Mouse (Mus musculus) left cerebral cortex, adult 2 months (tissue): Measurements from ENCODE around the gene Cyp8b1. TPM values are rescaled to one million over a fixed set of nuclear protein-coding genes. Genes with fewer than 3 reads are reported as not detected.

Experiments
- DNase-seq, 2 experiments: peaks; one replicate each; pipeline ENCODE4 v3.0.0; 2021 to 2022; ENCODE audit warnings: low spot score in 2 of 2, mixed read lengths in 1 of 2; ENCODE audit errors: extremely low spot score in 1 of 2
- H3K27ac ChIP-seq: fragments of 200-600 bp; 2 replicates; pipeline ENCODE4 v1.8.1; 2022
- H3K4me3 ChIP-seq: fragments of 200-600 bp; 2 replicates; pipeline ENCODE4 v1.8.1; 2022
- CTCF ChIP-seq: fragments of 200-600 bp; IDR thresholded peaks from 2 replicates; pipeline ENCODE4 v1.8.1; 2022; ENCODE audit warnings: antibody characterized with exemption, mild to moderate bottlenecking, moderate library complexity
- intact Hi-C: fragments of 180-260 bp; cut with DNase I; formaldehyde crosslinking; loops from one replicate; pipeline ENCODE4 v1.15.1; 2025
- long read RNA-seq, 2 experiments: library from polyadenylated mRNA; stranded (forward); transcript quantifications; one replicate each; pipeline ENCODE4 v2.0.0; 2021; ENCODE audit warnings: borderline mapping rate in 2 of 2
- total RNA-seq, 2 experiments: library from RNA; stranded (reverse); gene quantifications; 2 replicates each; pipeline ENCODE4 v1.2.3; 2021

Cyp8b1 gene
- total RNA-seq = not detected
- long read RNA-seq, experiment 1 = 0 reads
- long read RNA-seq, experiment 2 = 0 reads

DNA sequence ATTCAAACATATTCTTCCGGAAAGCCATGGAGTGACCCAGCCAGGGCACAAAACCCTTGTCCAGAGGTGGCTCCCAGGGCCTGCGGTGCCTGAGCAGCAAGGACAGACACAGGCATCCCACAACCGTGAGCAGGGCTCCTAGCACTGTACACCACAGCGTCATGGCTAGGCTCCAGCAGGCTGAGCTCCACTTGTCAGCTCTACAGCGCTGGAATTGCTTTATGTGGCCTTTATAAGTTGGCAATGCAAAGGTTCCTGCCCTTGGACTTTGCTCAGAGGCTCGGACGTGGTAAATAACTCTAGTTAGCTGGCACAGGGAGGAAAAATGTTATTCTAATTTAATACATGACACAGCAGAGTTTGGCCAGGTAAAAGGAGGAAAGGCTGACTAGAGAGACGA is at the start of gene Cyp8b1:
TSS of gene Cyp8b1 (minus strand) at position 204 of the 400 bp plus-strand sequence.
- intact Hi-C loops = no loop called here
- no peak for DNase-seq
- no peak within 1 kb of the TSS for H3K4me3 ChIP-seq
- TF ChIP-seq CTCF = no peak
- H3K27ac ChIP-seq = no peak within 1 kb of the TSS

DNA sequence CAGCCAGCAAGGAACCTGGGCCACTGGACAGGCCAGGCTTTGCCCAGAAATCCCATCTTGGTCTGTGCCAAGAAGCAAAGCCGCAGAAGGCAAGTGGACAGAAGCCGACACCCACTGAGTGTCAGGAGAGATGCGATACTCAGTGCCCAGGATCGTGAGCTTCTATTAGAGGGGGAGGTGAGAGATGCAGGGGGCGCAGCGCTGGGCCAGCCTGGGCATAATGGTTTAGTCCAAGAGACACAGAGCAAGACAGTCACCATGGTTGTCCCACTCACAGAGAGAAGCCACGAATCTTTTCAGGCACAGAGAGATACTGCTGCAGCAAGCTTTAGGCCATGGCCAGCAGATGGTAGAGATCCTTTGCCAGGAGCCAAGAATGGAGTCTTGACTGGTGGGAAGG is 48.8 kb upstream of the Cyp8b1 start:
- DNase-seq = no peak
- no peak overlapping the region for H3K4me3 ChIP-seq
- intact Hi-C loops = no loop called here
- no peak for TF ChIP-seq CTCF
- H3K27ac ChIP-seq = no peak overlapping the region

DNA sequence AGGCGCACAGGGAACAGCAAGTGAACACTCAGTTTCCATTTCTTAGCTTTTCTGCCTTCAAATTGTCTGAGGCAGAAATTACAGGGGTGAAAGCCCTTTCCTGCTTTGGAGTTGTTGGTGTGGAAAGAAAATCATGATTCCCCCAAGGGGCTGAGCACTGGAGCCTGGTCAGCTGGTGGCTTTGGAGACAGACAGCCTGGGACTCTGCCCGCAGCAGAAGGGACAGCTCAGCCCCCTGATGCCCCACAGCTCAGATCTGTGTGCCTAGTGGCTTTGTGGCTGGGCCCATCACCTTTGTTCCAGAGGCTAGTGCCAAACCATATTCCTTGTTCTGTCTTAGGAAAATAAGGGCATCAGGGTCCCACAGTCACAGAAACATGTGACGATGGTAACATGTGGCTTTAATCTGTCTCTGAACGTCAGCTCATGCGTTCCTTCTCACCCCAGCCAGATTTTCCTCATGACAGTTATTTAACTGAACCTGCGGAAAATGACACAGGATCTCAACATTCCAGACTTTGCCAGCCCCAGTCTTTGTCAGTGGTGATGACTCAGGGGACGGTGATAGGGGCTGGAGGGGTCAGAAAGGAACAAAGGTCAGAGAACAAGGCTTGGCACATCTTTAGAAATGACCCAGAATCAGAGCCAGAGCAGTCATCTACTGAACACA is 44.0 kb upstream of the Cyp8b1 start:
- no peak for DNase-seq
- no peak for TF ChIP-seq CTCF
- H3K4me3 ChIP-seq = no peak overlapping the region
- intact Hi-C loops = no loop called here
- H3K27ac ChIP-seq = no peak overlapping the region

DNA sequence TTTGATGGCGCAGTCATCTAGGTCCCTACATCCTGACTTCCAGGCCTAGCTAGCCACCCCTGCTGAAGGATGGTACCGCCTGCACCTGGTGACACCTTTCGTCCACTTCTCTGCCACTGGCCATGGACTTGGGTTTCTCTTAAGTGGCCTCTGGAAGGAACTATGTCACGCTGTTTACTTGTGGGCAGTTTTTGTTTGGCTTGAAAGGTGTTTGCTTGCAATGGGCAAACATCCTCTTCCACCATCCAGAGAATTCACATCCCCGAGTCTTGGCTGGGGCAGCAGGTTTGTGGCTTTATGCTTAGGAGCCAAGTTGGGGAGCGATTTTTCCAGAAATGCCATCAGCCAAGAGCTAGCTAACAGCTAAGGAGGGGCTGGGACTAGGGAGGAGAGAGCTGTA is 36.5 kb upstream of the Cyp8b1 start:
- TF ChIP-seq CTCF = no peak
- Histone ChIP-seq H3K4me3 (no peak overlapping the region), H3K27ac (no peak overlapping the region)
- DNase-seq = no peak
- intact Hi-C loops = no loop called here

DNA sequence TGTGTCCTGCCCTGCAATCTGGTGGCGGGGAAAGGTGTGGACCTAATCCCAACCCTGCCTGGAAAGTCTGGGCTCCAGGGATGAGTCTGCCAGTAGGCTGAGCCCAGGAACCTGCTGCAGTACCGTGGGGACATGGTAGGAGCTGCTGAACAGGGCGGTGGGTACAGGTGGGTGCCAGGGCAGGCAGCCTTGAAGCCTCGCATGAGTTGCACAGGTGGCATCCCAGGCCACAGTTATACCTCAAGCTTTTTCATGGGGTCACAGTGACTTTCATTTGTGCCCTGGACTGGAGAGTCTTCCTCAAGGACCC is 35.0 kb upstream of the Cyp8b1 start:
- no peak for TF ChIP-seq CTCF
- Histone ChIP-seq H3K27ac (no peak overlapping the region; the same call in 1 of the 2 replicates), H3K4me3 (peak overlapping the region; percentile 32)
- DNase-seq = no peak
- intact Hi-C loops = no loop called here

DNA sequence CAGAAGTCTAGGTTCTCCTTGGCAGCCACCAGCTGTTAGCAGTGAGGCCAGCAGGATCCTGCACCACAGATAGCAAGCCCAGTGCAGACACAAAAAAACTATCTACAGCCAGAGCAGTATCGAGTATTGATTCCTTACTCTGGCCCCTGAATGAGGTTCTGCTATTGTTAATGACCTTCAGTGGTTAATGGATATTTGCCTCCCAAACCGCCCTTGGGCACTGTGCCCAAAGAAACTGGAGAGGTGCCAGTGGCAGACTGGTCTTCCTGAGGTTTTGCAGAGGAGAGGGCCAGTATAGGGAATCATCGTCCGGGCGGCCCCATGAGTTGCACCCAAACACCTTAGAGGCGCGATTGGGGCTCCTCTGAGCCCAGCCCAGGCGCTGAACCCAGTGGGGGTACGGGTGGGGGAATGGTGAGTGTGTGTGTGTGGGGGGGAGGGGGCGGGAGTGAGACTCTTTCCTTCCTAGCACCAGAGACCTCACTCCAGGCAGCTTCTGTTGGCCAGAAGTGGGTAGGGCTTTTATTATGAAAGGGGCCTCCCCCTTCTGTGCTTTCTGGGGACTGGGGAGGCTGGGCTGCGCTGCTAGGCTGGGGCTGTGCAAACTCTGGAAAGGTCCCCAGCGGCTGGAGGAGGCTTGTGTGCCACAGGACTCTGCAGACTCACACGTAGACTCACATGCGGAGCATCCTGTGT is 34.5 kb upstream of the Cyp8b1 start, which contains the start of gene Fam198a:
TSS of gene Fam198a (plus strand) at position 571 of the 696 bp plus-strand sequence.
- peak within 1 kb of the TSS; percentile 32 for H3K4me3 ChIP-seq
- H3K27ac ChIP-seq = no peak within 1 kb of the TSS; the same call in 1 of the 2 replicates
- peak; percentile 33 to 36 for DNase-seq
- TF ChIP-seq CTCF = no peak
- intact Hi-C loops = no loop called here

DNA sequence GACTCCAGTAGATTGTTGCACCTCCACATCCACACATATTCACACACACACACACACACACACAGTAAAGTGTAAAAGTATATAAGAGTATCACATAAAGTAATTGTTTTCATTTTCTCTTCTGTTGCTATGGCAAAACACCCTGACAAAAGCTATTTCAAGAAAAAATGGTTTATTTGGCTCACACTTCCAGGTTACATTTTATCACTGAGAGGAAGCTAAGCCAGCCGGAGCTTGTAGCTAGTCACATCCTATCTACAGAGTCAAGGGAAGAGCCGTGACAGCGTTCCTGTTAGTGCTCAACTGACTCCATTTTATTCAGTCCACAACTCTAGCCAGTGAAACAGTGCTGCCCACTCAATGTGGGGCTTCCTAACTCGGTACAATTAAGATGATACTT is 32.3 kb upstream of the Cyp8b1 start:
- Histone ChIP-seq H3K27ac (no peak overlapping the region), H3K4me3 (no peak overlapping the region)
- no peak for DNase-seq
- intact Hi-C loops = loop anchor here (10.0 kb wide), 1 partner anchor 276 kb away; no protein-coding TSS in a partner anchor
- TF ChIP-seq CTCF = no peak

DNA sequence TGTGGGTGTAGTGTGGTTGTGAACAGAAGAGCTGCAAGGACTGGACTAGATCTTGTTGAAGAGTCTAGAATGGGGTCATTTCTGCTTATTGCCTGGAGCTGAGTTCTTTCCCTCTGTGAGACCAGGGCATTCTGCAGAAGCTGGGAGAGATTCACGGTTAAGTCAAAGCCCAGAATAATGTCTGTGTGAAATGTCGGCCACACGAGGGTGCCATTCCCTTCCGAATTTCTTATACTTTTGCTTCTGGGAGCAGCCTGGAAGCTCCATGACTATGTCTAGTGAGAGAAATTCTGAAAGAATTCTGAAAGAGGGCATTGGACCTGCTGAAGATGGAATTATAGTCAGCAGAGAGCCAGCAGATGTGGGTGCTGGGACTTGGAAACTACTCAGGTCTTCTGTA is 31.7 kb upstream of the Cyp8b1 start:
- peak; percentile 72 to 75 for DNase-seq
- TF ChIP-seq CTCF = peak; percentile 71
- no peak overlapping the region; the same call in 1 of the 2 replicates for H3K27ac ChIP-seq
- intact Hi-C loops = loop anchor here (1.0 to 10.0 kb wide), 2 partner anchors 38 to 277 kb away; no protein-coding TSS in a partner anchor
- H3K4me3 ChIP-seq = no peak overlapping the region

DNA sequence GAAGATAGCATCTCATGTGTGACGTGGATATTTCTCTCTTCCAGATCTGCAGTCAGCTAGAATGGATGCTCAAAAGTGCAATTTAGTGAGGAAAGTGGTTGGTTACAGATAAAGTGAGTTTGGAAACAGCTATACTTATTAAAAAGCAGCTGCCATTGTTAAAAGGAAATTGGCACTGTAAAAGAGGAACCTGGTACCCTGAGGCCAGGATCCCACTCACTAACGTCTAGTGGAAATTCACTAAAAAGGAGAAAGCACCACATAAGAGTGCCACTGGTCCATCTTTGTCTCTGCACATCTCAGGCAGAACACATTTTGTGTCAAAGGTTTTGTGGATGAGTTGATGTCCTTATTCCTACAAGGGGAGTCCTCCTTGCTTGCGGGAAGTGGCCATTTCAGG is 27.5 kb upstream of the Cyp8b1 start:
- Histone ChIP-seq H3K27ac (no peak overlapping the region), H3K4me3 (no peak overlapping the region)
- no peak for TF ChIP-seq CTCF
- intact Hi-C loops = loop anchor here (10.0 kb wide), 1 partner anchor 281 kb away; no protein-coding TSS in a partner anchor
- DNase-seq = no peak

DNA sequence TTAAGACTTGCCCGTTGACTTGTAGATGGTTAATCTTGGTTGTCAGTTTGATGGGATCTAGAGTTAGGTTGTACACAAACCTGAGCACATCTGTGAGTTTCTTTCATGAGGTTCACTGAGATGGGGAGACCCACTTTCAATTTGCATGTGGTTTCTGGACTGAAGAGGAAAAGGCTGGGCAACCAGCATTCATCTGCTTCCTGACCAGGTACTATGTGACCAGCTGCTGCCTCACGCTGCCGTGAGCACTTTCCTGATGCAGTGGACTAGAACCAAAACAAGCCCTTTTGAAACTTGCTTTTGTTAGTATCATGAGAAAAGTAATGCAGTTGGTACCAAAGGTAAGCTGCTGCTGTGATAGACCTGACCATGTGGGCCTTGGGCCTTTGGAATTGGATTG is 26.9 kb upstream of the Cyp8b1 start:
- TF ChIP-seq CTCF = no peak
- intact Hi-C loops = loop anchor here (10.0 kb wide), 1 partner anchor 282 kb away; no protein-coding TSS in a partner anchor
- DNase-seq = no peak
- no peak overlapping the region for H3K27ac ChIP-seq
- H3K4me3 ChIP-seq = no peak overlapping the region

DNA sequence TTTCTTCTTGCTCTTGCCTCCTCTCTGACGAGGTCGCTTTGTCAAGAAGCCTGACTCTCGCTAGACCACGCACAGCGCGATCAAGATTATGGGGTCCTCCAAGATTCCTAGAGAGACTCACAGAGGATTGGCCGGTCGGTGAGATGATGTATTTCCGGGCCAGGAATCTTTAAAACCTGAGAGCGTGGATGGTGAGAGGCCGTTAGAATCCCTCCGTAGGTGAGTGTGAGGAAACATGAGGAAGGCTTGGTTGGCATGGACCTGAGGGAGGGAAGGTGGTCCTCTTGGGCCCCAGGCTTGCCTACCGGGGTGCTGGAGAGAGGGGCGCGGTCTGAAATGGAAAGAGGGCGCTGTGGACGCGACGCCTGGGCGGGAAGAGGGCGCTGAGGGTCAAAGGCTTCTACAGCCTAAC is 21.8 kb upstream of the Cyp8b1 start:
- DNase-seq = no peak
- intact Hi-C loops = no loop called here
- Histone ChIP-seq H3K4me3 (peak overlapping the region; percentile 37), H3K27ac (no peak overlapping the region)
- TF ChIP-seq CTCF = no peak

DNA sequence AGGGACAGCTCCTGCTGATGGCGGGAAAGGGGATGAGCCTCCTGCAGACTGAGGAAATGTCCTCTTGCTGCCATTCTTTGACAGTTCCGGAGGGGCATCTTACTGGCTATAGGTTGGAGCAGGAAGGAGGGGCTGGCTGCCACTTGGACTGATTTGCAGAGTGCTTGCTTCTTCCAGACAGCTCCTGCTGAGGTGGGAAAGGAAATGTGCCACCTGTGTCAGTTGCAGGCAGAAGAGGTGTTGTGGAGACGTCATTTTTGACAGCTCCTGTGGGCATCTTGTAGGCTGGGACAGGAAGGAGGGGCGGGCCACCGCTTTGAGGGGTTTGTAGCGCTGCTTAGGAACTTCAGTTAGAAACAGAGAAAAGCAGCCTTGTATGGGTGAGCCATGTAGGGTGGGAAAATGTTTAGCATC is 21.4 kb upstream of the Cyp8b1 start:
- Histone ChIP-seq H3K27ac (no peak overlapping the region), H3K4me3 (peak overlapping the region; percentile 37; the same call in 1 of the 2 replicates)
- intact Hi-C loops = no loop called here
- TF ChIP-seq CTCF = no peak
- no peak for DNase-seq
